Mouse (Mus musculus) hindbrain, embryonic 10.5 days (tissue): ENCODE results near the gene Gm42791. TPM values are rescaled to one million over a fixed set of nuclear protein-coding genes. Genes with fewer than 3 reads are reported as not detected.

Source experiments
- DNase-seq: peaks from one replicate; pipeline ENCODE4 v3.0.0-alpha.2; 2017; ENCODE audit warnings: low spot score
- H3K27ac ChIP-seq: fragments of 300-500 bp; sonication (generic); 2 replicates; pipeline ENCODE4 v1.5.1; 2016; ENCODE audit warnings: mild to moderate bottlenecking, moderate library complexity
- H3K27me3 ChIP-seq: fragments of 300-500 bp; sonication (generic); 2 replicates; pipeline ENCODE4 v1.6.1; 2016; ENCODE audit warnings: mild to moderate bottlenecking; ENCODE audit not compliant: poor library complexity, insufficient read depth, severe bottlenecking
- H3K36me3 ChIP-seq: fragments of 300-500 bp; sonication (generic); 2 replicates; pipeline ENCODE4 v1.6.1; 2016; ENCODE audit warnings: mild to moderate bottlenecking, moderate library complexity
- H3K4me1 ChIP-seq: fragments of 300-500 bp; sonication (generic); replicated peaks from 2 replicates; pipeline ENCODE4 v1.6.1; 2016; ENCODE audit warnings: mild to moderate bottlenecking
- H3K4me3 ChIP-seq: fragments of 300-500 bp; sonication (generic); 2 replicates; pipeline ENCODE4 v1.5.1; 2016; ENCODE audit warnings: mild to moderate bottlenecking, moderate library complexity
- H3K9me3 ChIP-seq: fragments of 300-500 bp; sonication (generic); 2 replicates; pipeline ENCODE4 v1.6.1; 2016; ENCODE audit warnings: mild to moderate bottlenecking, moderate library complexity
- WGBS: fragments of 180-500 bp; shearing (Covaris S2); methylation state at CpG from one replicate; pipeline ENCODE4 v1.1.7; 2016; 5-methylcytosine and 5-hydroxymethylcytosine counted together
- polyA plus RNA-seq: library from polyadenylated mRNA; unstranded; fragments of >200 nt; fragmentation: Nextera tagmentation; extraction: Ambion mirVana; gene quantifications from 2 replicates; pipeline ENCODE4 v1.2.1, GENCODE M21; 2016

Gm42791 gene
- polyA plus RNA-seq, 1 experiment from 2014 or later, result 3.8 TPM

GRCm38 (mm10) chr5:148983696-148984095 lies 11.3 kb downstream of the Gm42791 start:
- Histone ChIP-seq H3K36me3 (peaks cover 10% of the 10 kb centered on the region; the same call in 1 of the 2 replicates), H3K4me3 (no peak overlapping the region), H3K9me3 (peaks cover 17% of the 10 kb centered on the region; the same call in 1 of the 2 replicates), H3K27ac (no peak overlapping the region), H3K4me1 (peaks cover 10% of the 10 kb centered on the region), H3K27me3 (no peaks in the 10 kb centered on the region)
- WGBS, result 100% methylated on average over 1 of the region's 1 CpGs
- DNase-seq, result no peak

DNA sequence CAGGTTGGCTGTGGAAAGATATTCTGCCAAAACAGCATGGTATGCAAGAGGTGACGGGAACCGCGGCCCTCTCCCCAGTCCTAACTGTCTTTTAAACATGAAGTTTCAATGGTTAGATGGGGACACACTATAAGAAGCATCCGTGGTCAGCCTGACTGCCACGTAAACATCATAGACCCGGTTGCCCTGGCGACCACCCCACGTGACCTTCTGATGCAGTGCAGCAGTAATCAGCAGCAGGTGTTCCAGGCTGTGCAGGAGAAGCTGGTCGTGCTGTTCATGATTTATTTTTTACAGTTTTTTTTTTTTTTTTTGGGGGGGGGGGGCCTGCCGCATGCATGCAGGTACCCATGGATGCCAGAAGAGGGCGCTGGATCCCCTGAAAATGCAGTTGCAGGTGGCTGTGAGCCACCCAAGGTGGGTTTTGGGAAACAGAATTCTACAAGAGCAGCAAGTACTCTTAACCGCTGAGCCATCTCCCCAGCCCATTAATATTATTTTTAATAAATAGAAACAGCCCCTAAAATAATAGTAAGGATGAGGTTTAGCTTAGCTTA lies 11.8 kb downstream of the Gm42791 start:
- peaks cover 10% of the 10 kb centered on the region; the same call in 1 of the 2 replicates for H3K36me3 ChIP-seq
- H3K4me3 ChIP-seq, result no peak overlapping the region
- no peak overlapping the region for H3K27ac ChIP-seq
- no peaks in the 10 kb centered on the region for H3K27me3 ChIP-seq
- no peak for DNase-seq
- peaks cover 15% of the 10 kb centered on the region for H3K4me1 ChIP-seq
- 76% methylated on average over 12 of the region's 12 CpGs for WGBS
- peaks cover 16% of the 10 kb centered on the region; the same call in 1 of the 2 replicates for H3K9me3 ChIP-seq

DNA sequence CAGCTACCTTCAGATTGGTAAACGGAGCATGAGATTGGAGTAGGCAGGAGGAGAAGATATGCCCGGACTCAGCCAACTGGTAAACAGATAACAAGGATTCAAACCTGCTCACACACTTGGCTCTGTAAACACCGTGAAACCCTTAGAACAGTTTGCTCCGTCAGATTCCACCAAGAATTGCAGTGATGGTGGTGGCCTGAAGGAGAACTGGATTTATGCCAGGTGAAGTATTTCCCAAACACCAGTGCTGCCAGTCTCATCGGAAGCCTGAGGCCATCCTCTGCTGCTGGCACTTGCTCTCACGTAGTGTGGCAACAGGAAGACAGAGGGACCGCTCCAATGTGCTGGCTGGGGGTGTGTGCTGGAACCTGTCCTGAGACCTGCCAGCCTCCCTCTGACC lies 12.6 kb downstream of the Gm42791 start:
- Histone ChIP-seq H3K27ac (no peak overlapping the region), H3K4me3 (no peak overlapping the region), H3K4me1 (peaks cover 23% of the 10 kb centered on the region), H3K9me3 (peaks cover 8% of the 10 kb centered on the region; the same call in 1 of the 2 replicates), H3K27me3 (no peaks in the 10 kb centered on the region), H3K36me3 (0 out of 2 replicates have a peak, but pooled peaks cover 5% of the 10 kb centered on the region)
- DNase-seq, result no peak
- 94% methylated on average over 7 of the region's 7 CpGs for WGBS

DNA sequence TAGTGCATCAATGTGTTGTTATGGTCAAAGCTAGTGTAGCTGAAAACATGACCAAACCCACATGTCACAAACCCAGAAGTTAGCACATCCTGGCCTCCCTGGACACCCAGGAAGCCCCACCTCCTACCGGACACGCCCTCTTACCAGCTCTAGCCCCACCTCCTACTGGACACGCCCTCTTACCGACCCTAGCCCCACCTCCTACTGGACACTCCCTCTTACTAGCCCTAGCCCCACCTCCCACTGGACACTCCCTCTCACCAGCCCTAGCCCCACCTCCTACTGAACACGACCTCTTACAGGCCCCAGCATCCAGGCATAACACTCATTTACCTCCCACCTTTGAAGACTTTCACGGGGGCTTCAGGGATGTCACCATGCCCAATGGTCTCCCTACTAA lies 14.3 kb downstream of the Gm42791 start:
- no peak for DNase-seq
- no peak overlapping the region for H3K4me3 ChIP-seq
- no peaks in the 10 kb centered on the region for H3K27me3 ChIP-seq
- H3K36me3 ChIP-seq, result 0 out of 2 replicates have a peak, but pooled peaks cover 5% of the 10 kb centered on the region
- 56% methylated on average over 6 of the region's 6 CpGs for WGBS
- peaks cover 7% of the 10 kb centered on the region; the same call in 1 of the 2 replicates for H3K9me3 ChIP-seq
- peaks cover 23% of the 10 kb centered on the region for H3K4me1 ChIP-seq
- no peak overlapping the region for H3K27ac ChIP-seq

DNA sequence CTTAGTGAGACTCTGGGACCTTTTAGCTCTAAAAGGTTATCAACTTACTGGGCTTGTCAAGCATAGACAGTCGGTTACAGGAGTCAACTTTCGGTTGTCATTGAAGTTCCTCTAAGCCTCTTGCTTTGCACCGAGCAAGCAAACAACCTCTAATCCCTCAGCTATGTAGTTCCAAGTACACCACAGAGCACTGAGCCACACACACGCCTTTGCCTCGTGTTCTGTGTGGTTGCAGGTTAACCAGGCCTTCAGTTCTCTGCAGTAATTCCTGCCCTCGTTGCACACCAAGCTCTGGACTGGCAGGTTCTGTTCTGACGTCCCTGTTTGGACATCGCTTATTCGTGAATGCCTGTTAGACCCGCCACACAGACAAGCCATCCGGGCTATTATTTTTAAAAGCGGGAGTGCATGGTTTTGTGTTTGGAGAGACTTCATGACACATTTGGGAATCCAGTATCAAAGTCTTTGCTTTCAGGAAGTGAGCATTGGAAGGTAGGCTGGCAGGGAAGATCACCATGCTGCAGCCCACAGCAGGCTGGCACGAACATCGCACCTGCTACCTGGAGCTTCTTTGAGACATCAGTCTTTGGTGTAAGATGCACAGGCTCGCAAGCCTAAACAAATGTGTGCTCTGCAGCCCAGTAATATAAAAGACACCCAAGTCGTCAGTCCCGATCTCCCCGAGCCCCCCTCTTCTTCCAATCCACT lies 16.3 kb downstream of the Gm42791 start:
- no peak for DNase-seq
- H3K4me1 ChIP-seq, result peaks cover 23% of the 10 kb centered on the region
- 75% methylated on average over 18 of the region's 18 CpGs for WGBS
- H3K27ac ChIP-seq, result peak overlapping the region; percentile 75
- peaks cover under 1% of the 10 kb centered on the region; the same call in 1 of the 2 replicates for H3K9me3 ChIP-seq
- no peaks in the 10 kb centered on the region for H3K27me3 ChIP-seq
- H3K36me3 ChIP-seq, result 0 out of 2 replicates have a peak, but pooled peaks cover 5% of the 10 kb centered on the region
- no peak overlapping the region for H3K4me3 ChIP-seq

DNA sequence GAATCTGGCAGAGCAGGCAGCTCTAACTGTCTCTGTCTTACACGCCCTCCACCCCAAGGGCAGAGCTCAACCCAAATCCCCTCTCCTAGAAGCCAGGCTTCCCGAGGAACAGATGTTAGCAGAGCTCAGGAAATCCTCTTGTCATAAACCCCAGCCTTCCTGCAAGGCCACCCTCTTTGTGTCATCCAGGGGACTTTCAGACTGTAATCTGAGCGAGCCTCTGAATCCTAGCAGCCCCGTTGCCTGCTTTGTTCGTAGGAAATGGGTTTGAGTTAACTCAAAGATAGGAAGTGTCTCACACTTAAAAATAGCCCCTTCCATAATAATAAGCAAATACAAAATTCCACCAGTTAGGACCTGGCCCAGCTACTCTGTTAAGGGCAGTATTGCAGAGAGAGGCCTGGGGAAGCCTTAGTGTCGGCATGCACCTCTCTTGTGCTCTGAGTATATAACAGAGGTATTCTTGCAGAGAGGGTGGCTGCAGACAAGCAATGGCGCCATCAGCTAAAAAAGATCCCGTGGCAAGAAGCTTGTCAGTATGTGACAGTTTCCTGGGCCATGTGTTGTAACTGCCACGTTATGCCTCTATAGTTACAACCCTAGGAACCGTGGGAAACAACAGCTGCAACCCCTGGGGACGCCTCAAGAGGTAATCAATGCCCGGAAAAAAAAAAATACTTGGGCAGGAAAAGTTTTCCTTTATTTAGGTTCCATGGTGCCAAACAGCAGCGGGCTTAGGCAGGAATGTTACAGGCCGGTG lies 17.1 kb downstream of the Gm42791 start:
- H3K27ac ChIP-seq, result peak overlapping the region; percentile 75
- peaks cover 30% of the 10 kb centered on the region for H3K4me1 ChIP-seq
- no peak for DNase-seq

GRCm38 (mm10) chr5:148976876-148977275 lies 18.1 kb downstream of the Gm42791 start:
- Histone ChIP-seq H3K4me3 (no peak overlapping the region), H3K9me3 (no peaks in the 10 kb centered on the region), H3K4me1 (peaks cover 32% of the 10 kb centered on the region), H3K27me3 (no peaks in the 10 kb centered on the region), H3K27ac (no peak overlapping the region), H3K36me3 (no peaks in the 10 kb centered on the region)
- DNase-seq, result no peak
- WGBS, result 85% methylated on average over 8 of the region's 8 CpGs

More for the DNA sequence above, 17.1 kb downstream of the Gm42791 start:
- 39% methylated on average over 14 of the region's 14 CpGs for WGBS
- Histone ChIP-seq H3K27me3 (no peaks in the 10 kb centered on the region), H3K9me3 (no peaks in the 10 kb centered on the region), H3K36me3 (0 out of 2 replicates have a peak, but pooled peaks cover 5% of the 10 kb centered on the region), H3K4me3 (no peak overlapping the region)

DNA sequence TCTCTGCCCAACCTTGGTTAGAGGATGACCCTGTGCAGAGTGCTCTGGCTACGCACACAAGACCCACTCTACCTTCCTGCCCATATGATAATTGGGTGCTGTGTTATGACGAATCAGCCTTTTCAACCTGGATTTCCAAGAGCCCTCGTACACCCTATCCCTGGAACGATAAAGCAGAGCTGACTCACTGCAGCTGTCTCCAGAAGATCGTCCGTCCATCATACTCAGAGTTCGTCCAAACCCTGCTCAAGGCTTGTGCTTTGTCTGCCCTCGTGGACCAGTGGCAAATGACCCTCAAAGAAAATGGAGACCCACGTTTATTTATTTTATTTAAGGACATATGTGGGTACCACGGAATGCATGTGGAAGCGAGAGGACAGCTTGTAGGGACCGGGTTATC lies 19.9 kb downstream of the Gm42791 start:
- H3K27ac ChIP-seq, result no peak overlapping the region
- WGBS, result 89% methylated on average over 12 of the region's 12 CpGs
- H3K36me3 ChIP-seq, result no peaks in the 10 kb centered on the region
- H3K4me1 ChIP-seq, result peaks cover 33% of the 10 kb centered on the region
- no peaks in the 10 kb centered on the region for H3K9me3 ChIP-seq
- H3K27me3 ChIP-seq, result no peaks in the 10 kb centered on the region
- DNase-seq, result no peak
- H3K4me3 ChIP-seq, result no peak overlapping the region

DNA sequence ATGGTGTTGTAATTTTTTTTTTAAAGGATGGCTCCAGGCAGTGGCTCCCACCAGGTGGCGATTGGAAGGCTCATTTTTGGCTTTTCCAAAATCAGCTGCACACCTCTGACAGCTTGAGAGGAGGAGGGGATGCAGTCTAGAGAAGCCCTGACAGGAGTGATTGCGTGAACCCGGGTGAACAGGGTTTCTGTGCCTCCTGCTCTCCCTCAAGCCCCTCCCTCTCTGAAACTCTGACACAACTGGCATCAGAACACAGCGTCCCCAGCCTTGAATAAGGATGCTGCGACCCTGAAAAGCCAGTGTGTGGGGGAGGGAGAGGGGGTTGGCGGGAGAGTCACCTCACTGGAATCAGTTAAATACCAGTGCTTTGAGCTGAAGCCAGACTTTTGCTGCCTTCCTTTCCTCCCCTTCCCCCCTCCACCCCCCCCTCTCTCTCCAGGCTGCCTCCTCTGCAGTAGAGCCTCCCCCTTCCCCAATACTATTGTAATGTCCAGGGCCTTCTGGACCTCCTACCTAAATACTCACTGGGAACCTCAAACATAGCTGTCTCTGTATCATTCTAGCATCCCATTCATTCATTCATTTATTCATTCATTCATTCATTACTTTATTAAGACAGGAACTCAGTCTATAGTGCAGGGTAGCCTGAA lies 21.8 kb downstream of the Gm42791 start:
- Histone ChIP-seq H3K27me3 (no peaks in the 10 kb centered on the region), H3K9me3 (no peaks in the 10 kb centered on the region), H3K27ac (0 out of 2 replicates have a peak overlapping the region, but pooled peaks have one; percentile 12), H3K36me3 (no peaks in the 10 kb centered on the region), H3K4me1 (peaks cover 30% of the 10 kb centered on the region), H3K4me3 (no peak overlapping the region)
- DNase-seq, result no peak
- 11% methylated on average over 6 of the region's 6 CpGs for WGBS

- DNase-seq, result no peak
These were observed 22.8 kb downstream of the Gm42791 start for GRCm38 (mm10) chr5:148972167-148972566.

GRCm38 (mm10) chr5:148969648-148970047 lies 25.3 kb downstream of the Gm42791 start:
- WGBS, result 75% methylated on average over 9 of the region's 9 CpGs
- no peak for DNase-seq
- H3K36me3 ChIP-seq, result no peaks in the 10 kb centered on the region
- H3K4me1 ChIP-seq, result peaks cover 41% of the 10 kb centered on the region
- no peak overlapping the region for H3K4me3 ChIP-seq
- H3K27me3 ChIP-seq, result no peaks in the 10 kb centered on the region
- no peaks in the 10 kb centered on the region for H3K9me3 ChIP-seq
- 0 out of 2 replicates have a peak overlapping the region, but pooled peaks have one; percentile 40 for H3K27ac ChIP-seq

More at GRCm38 (mm10) chr5:148972167-148972566, 22.8 kb downstream of the Gm42791 start:
- Histone ChIP-seq H3K9me3 (no peaks in the 10 kb centered on the region), H3K4me1 (peaks cover 26% of the 10 kb centered on the region), H3K27me3 (no peaks in the 10 kb centered on the region), H3K4me3 (no peak overlapping the region), H3K36me3 (no peaks in the 10 kb centered on the region), H3K27ac (no peak overlapping the region)
- 94% methylated on average over 8 of the region's 8 CpGs for WGBS

DNA sequence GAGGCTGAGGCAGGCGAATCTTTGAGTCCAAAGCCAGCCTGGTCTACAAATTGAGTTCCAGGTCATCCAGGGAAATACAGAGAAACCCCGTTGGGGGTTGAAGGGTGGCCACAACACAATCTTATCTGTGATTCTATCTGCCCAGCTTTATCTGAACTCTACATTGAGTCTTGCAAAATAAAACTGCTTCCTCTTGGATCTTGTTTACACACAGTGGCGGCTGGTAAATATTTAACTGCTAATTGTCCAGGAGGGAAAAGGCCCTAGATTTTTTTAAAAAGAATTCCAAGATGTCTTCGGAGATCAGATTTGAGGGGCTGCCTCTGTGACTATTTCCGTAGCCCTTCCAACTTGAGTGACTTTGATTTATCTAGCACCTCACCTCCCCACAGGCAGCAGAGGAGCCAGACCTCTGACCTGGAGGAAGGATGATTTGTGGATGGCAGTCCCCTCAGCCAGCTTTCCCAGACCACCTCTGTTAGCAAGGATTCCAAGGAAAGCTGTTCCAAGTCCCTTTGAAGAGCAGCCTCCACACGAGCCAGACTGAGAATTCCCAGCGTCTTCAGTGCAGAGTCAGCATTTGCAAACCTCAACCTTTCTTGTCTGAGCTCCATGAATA lies 25.9 kb downstream of the Gm42791 start:
- no peaks in the 10 kb centered on the region for H3K27me3 ChIP-seq
- peak overlapping the region; percentile 40; the same call in 1 of the 2 replicates for H3K27ac ChIP-seq
- 76% methylated on average over 7 of the region's 7 CpGs for WGBS

More for the DNA sequence above, 25.9 kb downstream of the Gm42791 start:
- no peak for DNase-seq
- Histone ChIP-seq H3K4me3 (no peak overlapping the region), H3K4me1 (peaks cover 41% of the 10 kb centered on the region), H3K36me3 (no peaks in the 10 kb centered on the region), H3K9me3 (no peaks in the 10 kb centered on the region)
